Mouse (Mus musculus): ENCODE measurements around the gene Glt8d1.
A peak's percentile ranks its signal among the peaks of the same experiment; 100 is the strongest.

Gene Glt8d1

DNA sequence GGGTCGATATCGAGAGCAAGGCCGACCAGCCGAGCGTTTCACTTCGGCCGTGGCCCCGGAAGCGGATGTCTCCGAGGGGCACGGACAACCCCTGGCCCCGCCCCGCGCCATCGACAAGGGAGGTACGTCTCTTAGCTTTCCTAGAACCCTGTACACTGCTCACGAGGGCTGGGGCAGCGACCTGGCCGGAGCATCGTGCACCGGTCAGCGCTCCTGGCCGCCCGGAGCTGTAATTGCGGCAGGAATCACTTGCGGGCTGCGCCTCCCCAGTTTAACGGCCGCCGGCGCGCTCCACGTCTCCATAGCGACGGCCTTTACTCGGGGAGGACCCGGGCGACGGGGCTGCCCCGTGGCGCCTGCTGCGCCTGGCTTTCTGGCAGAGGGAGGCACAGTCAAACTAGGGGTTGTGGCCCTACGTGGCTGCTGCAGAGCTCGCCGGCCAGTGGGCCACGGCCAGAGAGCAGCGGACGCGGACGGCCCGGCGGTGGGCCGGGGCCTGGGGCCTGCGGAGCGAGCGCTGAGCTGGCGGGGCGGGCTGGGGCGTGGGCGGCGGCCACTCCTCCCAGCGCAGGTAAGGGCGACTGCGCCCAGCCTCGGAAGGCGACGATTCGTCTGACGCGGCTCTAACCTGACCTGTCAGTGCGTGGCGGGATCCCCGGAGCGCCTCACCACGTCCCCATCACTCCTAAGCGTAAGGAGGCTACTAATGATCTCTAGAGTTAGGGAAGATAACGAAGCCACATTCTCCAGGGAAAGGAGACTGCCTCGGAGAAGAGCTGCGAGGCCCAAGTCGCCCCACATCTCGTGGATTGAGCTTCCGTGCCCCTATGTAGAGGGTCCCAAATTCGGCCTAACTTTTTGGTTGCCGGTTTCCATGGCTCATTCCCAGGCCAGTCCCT, at the start of gene Glt8d1, which contains the start of gene Spcs1:
Glt8d1 (plus strand) TSS at position 94 of the 899 bp plus-strand sequence.
Spcs1 (minus strand) TSS at position 366 of the 899 bp plus-strand sequence.
- DNase-seq (ENCODE audit: low spot score): peak; percentile 89

DNA sequence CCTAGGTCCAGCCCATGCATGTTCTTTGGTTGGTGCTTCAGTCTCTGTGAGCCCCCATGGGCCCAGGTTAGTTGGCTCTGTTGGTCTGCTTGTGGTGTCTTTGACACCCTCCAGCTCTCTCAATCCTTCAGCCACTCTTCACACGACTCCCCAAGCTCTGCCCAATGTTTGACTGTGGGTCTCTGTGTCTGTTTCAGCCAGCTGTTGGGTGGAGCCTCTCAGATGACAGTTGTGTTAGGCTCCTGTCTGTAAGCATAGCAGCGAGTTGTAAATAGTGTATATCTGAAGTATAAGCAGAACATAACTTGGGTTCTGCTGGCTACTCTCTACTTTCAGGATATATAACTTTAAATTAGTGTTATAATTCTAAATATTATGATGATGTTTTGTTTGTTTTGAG, 42.7 kb upstream of the Glt8d1 start:
- no peak for DNase-seq (ENCODE audit: low spot score)

DNA sequence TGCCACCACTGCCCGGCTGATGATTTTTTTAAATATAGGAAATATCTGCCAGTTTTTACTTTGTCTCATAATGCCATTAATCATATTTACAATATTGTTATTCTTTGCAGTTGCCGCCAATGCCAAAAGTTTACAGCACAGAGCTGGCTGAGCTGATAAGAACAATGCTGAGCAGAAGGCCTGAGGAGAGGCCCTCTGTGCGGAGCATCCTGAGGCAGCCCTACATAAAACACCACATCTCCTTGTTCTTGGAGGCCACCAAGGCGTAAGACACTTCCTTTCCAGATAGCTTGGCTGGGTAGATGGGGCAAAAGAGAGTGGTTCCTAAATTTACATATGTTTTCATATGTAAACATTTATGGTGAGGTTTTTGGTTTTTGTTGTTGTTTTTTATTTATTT, 42.2 kb upstream of the Glt8d1 start:
- no peak for DNase-seq (ENCODE audit: low spot score)

DNA sequence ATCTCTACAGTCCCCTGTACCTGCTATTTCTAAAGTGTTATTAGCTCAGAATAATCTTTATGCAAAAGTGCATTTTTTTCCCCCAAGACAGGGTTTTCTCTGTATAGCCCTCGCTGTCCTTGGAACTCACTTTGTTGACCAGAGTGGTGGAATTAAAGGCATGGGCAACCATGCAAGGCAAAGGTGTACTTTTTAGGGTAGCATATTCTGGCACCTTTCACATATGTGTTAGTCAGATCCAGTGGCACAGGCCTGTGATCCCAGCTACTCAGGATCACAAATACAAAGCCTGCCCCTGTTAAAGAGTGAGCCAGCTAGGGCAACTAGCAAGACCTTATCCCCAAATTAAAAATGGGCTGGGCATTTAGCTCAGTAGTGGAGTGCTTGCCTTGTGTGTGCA, 40.8 kb upstream of the Glt8d1 start:
- DNase-seq (ENCODE audit: low spot score): no peak

DNA sequence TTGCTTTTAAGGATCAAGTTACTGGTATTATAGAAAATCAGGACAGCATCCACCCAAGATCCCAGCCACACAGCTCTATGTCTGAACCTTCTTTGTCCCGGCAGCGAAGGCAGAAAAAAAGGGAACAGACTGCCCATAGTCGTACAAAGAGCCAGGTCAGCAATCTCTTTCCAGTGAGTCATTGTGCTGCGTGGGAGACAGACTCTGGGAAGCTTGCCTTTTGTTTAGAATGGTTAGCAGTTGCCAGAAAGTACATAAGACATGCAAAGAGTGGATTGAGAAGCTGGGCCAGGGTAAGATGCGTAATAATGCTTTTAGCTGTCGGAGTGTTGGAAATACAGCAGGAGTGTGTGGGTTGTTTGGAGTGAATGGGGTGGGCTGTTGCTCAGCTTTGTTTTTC, 27.0 kb upstream of the Glt8d1 start:
- no peak for DNase-seq (ENCODE audit: low spot score)

DNA sequence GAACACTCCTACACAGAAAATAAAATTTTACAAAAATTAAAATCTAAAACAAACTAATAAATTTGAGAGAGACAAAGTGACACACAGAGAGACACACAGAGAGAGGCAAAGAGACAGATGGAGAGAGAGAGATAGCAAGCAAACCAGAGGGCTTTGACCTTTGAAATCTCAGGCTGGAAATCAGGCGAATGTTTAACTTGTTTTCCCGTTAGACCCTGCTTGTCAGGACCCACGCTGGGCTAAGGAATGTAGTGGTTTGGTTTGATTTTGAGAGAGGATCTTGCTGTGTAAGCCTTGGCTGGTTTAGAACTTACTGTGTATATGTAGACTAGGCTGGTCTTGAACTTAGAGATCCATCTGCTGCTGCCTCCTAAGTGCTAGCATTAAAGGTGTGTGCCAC, 25.0 kb upstream of the Glt8d1 start:
- no peak for DNase-seq (ENCODE audit: low spot score)

DNA sequence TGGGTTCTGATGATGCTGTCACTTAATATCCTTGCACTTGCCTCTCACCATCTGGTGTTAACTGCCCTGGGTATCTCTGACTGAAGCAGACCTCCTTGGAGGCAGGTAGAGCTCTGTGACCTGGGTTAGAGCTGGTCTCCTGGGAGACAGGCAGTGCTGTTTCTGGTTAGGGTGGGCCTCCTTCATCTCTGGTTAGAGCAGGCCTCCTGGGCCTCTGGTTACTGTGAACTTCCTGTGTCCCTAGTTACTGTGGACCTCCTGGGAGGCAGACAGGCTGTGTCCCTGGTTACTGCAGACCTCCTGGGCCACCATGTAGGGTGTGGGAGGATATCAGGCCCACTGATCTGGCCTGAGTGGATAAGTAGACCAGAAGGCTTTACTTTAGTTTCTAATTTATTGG, 4.8 kb upstream of the Glt8d1 start:
- no peak for DNase-seq (ENCODE audit: low spot score)

DNA sequence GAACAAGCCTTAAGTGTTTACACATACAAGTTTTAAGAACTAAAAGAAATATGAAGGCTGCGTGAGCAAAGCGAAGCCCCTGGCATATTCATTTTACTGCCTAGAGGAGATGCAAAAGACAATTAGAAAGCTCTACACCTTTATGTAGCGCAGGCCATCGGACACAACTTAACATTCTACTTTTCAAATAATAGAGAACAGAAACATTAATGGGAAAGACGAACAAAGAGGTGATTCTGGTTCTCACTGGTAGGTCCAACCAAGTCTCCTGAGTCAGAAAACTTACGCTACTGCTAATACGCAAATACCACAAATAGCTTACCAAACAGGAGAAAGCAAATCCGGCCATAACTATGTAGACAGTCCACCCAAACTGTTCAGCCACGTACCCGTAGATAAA, 844 bp upstream of the Glt8d1 start:
- DNase-seq (ENCODE audit: low spot score): no peak

DNA sequence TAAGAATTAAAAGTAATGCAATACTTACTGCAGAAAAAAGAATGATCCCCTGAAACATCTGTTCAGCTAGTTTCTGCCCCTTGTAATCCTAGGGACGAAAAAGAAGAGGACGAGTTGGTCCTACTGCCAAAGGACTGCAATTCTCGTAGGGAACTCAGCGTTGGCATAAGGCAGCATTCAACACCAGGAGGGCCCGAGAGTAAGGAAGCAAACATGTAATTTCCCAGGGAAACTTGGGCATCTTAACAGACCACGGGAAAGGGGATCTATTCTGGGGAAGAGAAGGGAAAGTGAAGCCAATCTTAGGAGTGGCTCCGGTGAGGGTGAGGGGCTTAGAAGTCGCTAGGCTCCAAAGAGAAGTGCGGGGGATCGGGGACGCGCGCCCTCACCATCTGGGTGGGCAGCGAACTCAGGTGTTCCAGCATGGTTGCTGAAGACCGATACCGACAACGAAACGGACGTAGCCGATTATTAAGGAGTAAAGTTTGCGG, 339 bp upstream of the Glt8d1 start:
- DNase-seq (ENCODE audit: low spot score): no peak

DNA sequence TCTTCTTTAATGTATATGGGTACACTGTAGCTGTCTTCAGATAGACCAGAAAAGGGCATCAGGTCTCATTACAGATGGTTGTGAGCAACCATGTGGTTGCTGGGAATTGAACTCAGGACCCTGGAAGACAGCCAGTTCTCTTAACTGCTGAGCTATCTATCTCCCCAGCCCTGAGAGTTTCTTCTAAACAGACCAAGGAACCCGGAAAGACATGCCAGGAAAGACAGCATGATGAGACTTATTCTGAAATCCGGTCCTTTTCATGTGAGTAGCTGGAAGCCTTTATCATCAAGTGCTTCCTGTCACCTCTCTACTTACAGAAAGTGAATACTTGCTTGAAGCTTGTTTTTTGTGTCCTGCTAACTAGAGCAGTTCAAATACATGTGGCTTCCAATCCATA, 3.3 kb downstream of the Glt8d1 start:
- no peak for DNase-seq (ENCODE audit: low spot score)

DNA sequence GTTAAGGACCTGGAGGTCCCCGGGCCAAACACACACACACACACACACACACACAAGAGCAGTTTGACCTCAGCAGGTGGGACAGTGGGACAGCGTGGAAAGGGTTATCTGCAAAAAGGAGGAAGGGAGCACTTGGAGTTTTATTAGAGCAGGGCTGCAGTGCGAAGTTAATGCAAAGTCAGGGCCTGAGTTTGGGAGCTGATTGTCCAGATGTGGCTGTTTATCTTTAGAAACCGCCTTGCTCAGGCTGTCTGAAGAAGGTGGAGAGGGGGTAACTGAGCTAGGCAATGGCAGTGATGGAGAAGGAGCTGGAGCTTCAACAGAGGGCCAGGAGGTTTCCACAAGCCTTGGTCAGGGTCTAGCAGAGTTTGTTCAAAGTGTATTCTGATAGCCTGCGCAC, 5.6 kb downstream of the Glt8d1 start:
- no peak for DNase-seq (ENCODE audit: low spot score)

DNA sequence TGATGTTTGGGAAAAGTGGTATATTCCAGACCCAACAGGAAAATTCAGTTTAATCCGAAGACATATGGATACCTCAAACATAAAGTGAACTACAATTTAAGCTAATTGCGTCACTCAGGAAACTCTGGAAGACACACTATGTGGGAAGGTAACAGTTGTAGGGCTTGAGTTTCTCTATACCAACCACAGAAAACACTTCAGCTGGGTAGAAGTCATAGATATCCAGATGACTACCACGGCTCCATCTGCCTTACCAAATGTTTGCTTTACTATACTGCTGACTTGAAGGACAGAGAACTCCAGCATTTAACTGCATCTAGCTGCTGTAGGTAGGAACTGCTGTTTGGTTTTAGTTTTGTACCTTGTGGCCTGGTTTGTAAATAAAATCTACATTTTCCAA, 10.4 kb downstream of the Glt8d1 start:
- DNase-seq (ENCODE audit: low spot score): no peak

DNA sequence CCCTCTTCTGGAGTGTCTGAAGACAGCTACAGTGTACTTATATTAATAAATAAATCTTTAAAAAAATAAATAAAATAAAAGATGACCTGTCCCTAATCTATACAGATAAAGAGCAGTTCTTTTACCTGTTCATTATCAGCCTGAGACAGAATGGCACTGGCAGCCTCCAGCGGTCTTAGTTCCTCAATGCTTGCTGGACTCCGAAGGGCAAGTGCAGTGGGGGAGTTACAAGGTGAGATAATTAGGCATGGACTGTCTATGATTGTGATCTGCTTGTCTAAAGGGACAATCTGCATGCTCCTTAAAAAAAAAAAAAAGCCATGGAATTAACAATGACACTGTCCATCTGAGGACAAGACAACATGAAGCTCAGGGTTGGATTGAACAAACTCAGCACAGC, 12.7 kb downstream of the Glt8d1 start:
- DNase-seq (ENCODE audit: low spot score): no peak

DNA sequence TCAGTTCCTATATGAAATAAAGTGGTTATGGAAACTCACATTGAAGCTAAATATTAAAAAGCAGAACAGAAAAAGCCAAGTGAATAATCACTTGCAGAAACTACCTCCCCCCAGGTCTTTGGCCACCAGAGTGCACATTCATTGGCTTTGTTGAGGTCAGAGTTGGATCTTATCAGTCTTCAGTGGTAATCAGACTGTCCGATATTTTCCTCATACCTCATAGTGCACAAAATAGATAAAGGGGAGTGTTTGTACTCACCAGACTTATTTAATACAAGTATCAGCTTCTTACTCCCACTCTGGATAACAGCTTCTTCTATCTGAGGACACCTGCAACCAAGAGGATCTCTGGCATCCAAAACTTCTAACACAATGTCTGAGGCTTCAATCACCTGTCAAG, 14.9 kb downstream of the Glt8d1 start:
- DNase-seq (ENCODE audit: low spot score): no peak

DNA sequence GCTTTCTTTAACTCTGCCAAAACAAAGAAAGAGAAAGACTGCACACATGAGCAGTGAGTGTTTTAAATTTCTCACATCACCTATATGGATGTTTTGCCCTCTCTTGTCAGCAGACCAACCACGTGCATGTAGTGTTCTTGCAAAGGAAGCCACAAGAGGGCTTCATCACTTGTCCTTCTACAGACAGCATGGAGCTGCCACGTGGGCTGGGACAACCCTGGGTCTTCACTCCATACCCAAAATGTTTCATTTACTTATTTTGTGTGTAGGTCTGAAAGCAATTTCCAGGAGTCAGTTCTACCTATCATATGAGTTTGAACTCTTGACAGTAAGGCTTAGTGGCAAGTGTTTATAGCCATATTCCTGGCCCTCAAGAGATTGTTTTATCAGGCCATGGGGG, 16.7 kb downstream of the Glt8d1 start:
- DNase-seq (ENCODE audit: low spot score): peak; percentile 70

DNA sequence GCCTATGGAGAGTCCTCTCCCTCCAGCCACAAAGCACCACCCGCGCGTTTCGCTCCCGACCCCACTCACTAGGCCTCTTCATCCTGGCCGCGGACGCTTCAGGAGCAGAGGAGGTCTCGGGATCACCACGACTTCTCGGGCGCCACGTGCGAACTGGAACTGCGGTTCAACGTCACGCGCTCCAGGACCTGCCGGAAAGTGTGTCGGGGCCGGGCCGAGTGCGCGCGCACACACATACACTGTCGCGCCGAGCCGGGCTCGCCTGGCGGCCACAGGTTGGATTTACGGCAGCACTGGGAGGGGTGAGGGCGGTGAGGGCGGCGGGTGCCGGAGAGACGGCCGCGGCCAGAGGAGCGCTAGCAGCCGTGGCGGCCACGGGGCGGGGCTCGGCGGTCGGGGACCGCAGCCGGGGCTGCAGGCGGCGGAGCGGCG, 17.7 kb downstream of the Glt8d1 start, which contains the start of the genes Pbrm1 and Gnl3:
Pbrm1 (plus strand) TSS at position 279 of the 432 bp plus-strand sequence.
Gnl3 (minus strand) TSS at position 293 of the 432 bp plus-strand sequence.
- peak; percentile 97 for DNase-seq (ENCODE audit: low spot score)

DNA sequence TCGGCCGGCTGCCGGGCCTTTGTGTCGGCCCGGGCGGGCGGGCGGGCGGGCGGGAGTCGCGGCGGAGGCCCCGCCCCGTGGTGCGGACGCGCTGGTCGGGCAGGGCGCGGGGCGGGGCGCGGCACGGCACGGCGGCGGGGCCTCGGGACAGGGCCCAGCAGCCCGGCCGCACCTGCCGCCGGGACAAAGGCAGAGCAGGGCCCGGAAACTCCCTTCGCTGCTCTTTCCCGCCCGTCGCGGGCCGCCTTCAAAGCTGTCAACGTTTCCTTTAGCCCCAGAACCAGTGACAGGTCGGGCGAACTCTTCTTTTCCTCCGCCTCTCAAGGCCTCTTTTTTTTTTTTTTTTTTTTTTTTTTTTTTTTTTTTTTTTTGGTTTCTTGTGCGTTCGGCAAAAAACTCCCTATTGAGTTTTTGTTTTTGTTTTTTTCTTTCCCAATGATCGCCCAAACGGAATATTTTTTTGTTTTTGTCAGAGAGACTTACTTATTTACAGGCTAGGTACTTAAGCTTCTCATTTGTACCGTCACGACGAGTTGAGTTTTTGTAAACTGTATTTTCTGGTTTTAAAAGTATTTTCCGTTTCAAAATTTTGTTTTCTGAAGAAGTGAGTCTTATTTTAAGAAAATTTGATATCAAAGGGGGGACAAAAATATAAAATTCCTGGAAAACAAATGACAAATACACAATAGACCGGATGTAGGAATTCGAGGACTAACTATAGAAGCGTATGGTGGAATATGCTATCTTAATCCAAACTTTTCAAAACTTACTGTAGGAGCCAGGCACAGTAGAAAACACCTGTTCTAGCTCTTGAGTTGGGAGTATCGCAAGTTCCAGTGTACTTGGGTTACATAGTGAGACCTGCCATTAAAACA, 18.4 kb downstream of the Glt8d1 start:
- DNase-seq (ENCODE audit: low spot score): peak; percentile 88

DNA sequence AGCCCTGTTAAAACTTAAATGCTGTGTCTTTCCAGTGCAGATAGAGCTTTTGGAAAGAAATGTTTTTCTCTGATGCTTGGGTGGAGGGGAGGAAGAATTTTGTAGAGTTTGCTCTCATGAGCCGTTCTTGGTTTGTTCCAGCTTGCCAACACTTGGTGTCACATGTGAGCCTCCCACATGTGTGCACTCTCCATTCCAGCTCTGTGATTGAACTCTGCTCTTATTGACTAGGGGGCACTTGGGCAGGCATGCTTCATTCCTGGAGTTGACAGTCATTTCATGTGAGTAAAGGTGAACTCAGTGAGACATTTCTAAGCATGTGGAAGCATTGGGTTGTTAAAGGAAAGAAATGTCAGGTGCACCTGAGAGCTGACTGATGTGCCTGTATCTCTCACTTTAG, 21.4 kb downstream of the Glt8d1 start:
- no peak for DNase-seq (ENCODE audit: low spot score)

DNA sequence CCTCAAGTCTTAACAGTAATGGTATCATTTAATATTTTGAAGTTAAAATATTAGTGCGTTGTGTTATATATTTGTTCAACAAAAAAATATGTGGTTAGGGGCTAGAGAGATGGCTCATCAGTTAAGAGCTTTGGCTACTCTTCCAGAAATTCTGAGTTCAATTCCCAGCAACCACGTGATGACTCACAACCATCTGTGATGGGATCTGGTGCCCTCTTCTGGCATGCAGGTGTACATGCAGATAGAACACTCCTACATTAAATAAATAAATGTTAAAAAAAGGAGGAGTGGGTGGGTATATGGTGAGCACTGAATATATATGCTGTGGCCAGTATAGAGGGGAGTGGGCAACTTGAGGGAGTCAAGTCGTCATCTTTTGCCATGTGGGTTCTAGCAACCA, 24.6 kb downstream of the Glt8d1 start:
- peak; percentile 19 for DNase-seq (ENCODE audit: low spot score)

DNA sequence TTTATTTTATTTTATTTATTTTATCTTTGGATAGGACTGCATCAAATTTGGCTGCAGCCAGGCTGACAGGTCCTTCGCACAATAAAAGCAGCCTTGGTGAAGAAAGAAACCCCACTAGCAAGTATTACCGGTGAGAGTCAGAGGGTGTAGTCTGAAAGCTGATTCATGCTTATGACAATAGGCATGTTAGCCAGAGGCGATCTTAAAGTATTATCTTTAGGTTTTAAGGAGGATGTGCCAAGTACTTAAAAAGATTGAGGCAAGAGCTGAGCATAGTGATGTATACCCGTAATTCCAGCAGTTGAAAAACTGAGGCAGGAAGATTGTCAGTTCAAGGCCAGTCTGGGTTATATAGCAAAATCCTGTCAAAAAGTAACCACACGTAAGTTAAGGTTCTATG, 44.1 kb downstream of the Glt8d1 start:
- no peak for DNase-seq (ENCODE audit: low spot score)

DNA sequence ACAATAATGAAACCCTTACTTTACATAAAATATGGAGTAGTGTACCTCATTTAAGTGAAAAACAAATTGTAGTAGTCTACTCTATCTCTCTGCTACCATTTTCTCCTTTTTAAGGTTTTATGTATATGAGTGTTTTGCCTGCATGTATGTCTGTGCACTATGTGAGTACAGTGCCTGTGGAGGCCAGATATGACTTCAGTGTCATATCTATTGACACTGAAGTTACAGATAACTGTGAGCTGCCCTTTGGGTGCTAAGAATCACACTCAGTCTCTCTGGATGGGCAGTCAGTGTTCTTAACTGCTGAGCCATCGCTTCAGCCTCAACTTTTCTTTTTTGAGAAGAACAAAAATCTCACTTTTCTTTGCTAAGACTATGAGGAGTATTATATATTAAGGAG, 44.6 kb downstream of the Glt8d1 start:
- DNase-seq (ENCODE audit: low spot score): no peak

Data from embryo, embryonic 10.5 days (tissue).